Mouse (Mus musculus): Measurements from ENCODE around the gene Myh10. TPM values are rescaled to one million over a fixed set of nuclear protein-coding genes. Genes with fewer than 3 reads are reported as not detected.

Gene Myh10
- polyA plus RNA-seq, 1 experiment from 2014 or later, result 140 TPM

- Histone ChIP-seq H3K4me2 (replicated peaks; ENCODE audit: low read depth, low read length) (no peak overlapping the region), H3K27me3 (ENCODE audit: control insufficient read depth, insufficient read depth, low read length) (no peaks in the 10 kb centered on the region), H3K9ac (ENCODE audit: low read depth, low read length) (no peak overlapping the region), H3K9me3 (ENCODE audit: control insufficient read depth, low read length) (no peaks in the 10 kb centered on the region), H3K4me1 (replicated peaks; ENCODE audit: control insufficient read depth, insufficient read depth, low read length) (no peaks in the 10 kb centered on the region), H3K36me3 (ENCODE audit: control insufficient read depth, insufficient read depth, low read length) (peaks cover 28% of the 10 kb centered on the region; the same call in 1 of the 2 replicates), H3K27ac (ENCODE audit: low read depth, low read length) (no peak overlapping the region), H3K4me3 (ENCODE audit: low read depth, low read length) (no peak overlapping the region)
- DNase-seq (ENCODE audit: low spot score) (no peak), ATAC-seq (ENCODE audit: low FRiP score) (no peak)
- WGBS, result 94% methylated on average over 10 of the region's 10 CpGs
These were observed 76.6 kb downstream of the Myh10 start for GRCm38 (mm10) chr11:68767762-68768542.

GRCm38 (mm10) chr11:68769770-68770510 is 78.6 kb downstream of the Myh10 start:
- Histone ChIP-seq H3K4me3 (ENCODE audit: low read depth, low read length) (no peak overlapping the region), H3K4me2 (replicated peaks; ENCODE audit: low read depth, low read length) (no peak overlapping the region), H3K9me3 (ENCODE audit: control insufficient read depth, low read length) (no peaks in the 10 kb centered on the region), H3K4me1 (replicated peaks; ENCODE audit: control insufficient read depth, insufficient read depth, low read length) (no peaks in the 10 kb centered on the region), H3K36me3 (ENCODE audit: control insufficient read depth, insufficient read depth, low read length) (peaks cover 22% of the 10 kb centered on the region; the same call in 1 of the 2 replicates), H3K27me3 (ENCODE audit: control insufficient read depth, insufficient read depth, low read length) (no peaks in the 10 kb centered on the region), H3K27ac (ENCODE audit: low read depth, low read length) (no peak overlapping the region), H3K9ac (ENCODE audit: low read depth, low read length) (no peak overlapping the region)
- 96% methylated on average over 9 of the region's 9 CpGs for whole genome bisulfite sequencing
- no peak for DNase-seq (ENCODE audit: low spot score)
- no peak for ATAC-seq (ENCODE audit: low FRiP score)

GRCm38 (mm10) chr11:68776147-68776655 is 84.8 kb downstream of the Myh10 start:
- Histone ChIP-seq H3K4me2 (replicated peaks; ENCODE audit: low read depth, low read length) (no peak overlapping the region), H3K36me3 (ENCODE audit: control insufficient read depth, insufficient read depth, low read length) (0 out of 2 replicates have a peak, but pooled peaks cover 5% of the 10 kb centered on the region), H3K4me1 (replicated peaks; ENCODE audit: control insufficient read depth, insufficient read depth, low read length) (no peaks in the 10 kb centered on the region), H3K27me3 (ENCODE audit: control insufficient read depth, insufficient read depth, low read length) (no peaks in the 10 kb centered on the region), H3K9me3 (ENCODE audit: control insufficient read depth, low read length) (no peaks in the 10 kb centered on the region), H3K4me3 (ENCODE audit: low read depth, low read length) (no peak overlapping the region), H3K9ac (ENCODE audit: low read depth, low read length) (no peak overlapping the region), H3K27ac (ENCODE audit: low read depth, low read length) (no peak overlapping the region)
- 88% methylated on average over 7 of the region's 7 CpGs for WGBS
- no peak for DNase-seq (ENCODE audit: low spot score)
- no peak for ATAC-seq (ENCODE audit: low FRiP score)

DNA sequence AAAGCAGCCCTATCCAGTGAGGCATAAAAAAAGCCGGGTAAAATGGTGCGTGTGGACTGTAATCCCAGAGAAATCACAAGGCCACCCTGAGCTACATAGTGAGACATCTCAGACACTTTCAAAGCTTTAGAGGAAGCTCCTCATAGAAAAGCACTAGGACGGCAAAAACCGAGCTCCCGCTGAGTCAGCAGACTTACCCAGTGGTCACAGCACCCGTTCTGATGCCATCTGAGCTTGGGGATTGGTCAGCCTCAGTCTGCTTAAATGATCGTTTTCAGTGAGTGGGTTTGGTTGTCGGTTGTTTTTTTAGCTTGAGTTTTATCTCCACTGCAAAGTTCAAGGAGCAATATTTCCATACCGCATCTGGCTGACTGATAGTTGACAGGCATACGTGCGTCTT is 86.6 kb downstream of the Myh10 start:
- H3K36me3 ChIP-seq (ENCODE audit: control insufficient read depth, insufficient read depth, low read length), result 0 out of 2 replicates have a peak, but pooled peaks cover 2% of the 10 kb centered on the region
- H3K4me2 ChIP-seq (replicated peaks; ENCODE audit: low read depth, low read length), result no peak overlapping the region
- H3K9ac ChIP-seq (ENCODE audit: low read depth, low read length), result no peak overlapping the region
- no peaks in the 10 kb centered on the region for H3K27me3 ChIP-seq (ENCODE audit: control insufficient read depth, insufficient read depth, low read length)
- 84% methylated on average over 11 of the region's 11 CpGs for WGBS
- no peak overlapping the region for H3K4me3 ChIP-seq (ENCODE audit: low read depth, low read length)
- no peaks in the 10 kb centered on the region for H3K9me3 ChIP-seq (ENCODE audit: control insufficient read depth, low read length)
- DNase-seq (ENCODE audit: low spot score) (no peak), ATAC-seq (ENCODE audit: low FRiP score) (no peak)
- no peak overlapping the region for H3K27ac ChIP-seq (ENCODE audit: low read depth, low read length)
- H3K4me1 ChIP-seq (replicated peaks; ENCODE audit: control insufficient read depth, insufficient read depth, low read length), result no peaks in the 10 kb centered on the region

- Histone ChIP-seq H3K4me2 (replicated peaks; ENCODE audit: low read depth, low read length) (no peak overlapping the region), H3K27ac (ENCODE audit: low read depth, low read length) (no peak overlapping the region), H3K9ac (ENCODE audit: low read depth, low read length) (no peak overlapping the region), H3K36me3 (ENCODE audit: control insufficient read depth, insufficient read depth, low read length) (0 out of 2 replicates have a peak, but pooled peaks cover 2% of the 10 kb centered on the region), H3K27me3 (ENCODE audit: control insufficient read depth, insufficient read depth, low read length) (no peaks in the 10 kb centered on the region), H3K9me3 (ENCODE audit: control insufficient read depth, low read length) (no peaks in the 10 kb centered on the region), H3K4me1 (replicated peaks; ENCODE audit: control insufficient read depth, insufficient read depth, low read length) (no peaks in the 10 kb centered on the region), H3K4me3 (ENCODE audit: low read depth, low read length) (no peak overlapping the region)
- ATAC-seq (ENCODE audit: low FRiP score) (no peak), DNase-seq (ENCODE audit: low spot score) (no peak)
These were observed 87.5 kb downstream of the Myh10 start for GRCm38 (mm10) chr11:68778855-68779254.

DNA sequence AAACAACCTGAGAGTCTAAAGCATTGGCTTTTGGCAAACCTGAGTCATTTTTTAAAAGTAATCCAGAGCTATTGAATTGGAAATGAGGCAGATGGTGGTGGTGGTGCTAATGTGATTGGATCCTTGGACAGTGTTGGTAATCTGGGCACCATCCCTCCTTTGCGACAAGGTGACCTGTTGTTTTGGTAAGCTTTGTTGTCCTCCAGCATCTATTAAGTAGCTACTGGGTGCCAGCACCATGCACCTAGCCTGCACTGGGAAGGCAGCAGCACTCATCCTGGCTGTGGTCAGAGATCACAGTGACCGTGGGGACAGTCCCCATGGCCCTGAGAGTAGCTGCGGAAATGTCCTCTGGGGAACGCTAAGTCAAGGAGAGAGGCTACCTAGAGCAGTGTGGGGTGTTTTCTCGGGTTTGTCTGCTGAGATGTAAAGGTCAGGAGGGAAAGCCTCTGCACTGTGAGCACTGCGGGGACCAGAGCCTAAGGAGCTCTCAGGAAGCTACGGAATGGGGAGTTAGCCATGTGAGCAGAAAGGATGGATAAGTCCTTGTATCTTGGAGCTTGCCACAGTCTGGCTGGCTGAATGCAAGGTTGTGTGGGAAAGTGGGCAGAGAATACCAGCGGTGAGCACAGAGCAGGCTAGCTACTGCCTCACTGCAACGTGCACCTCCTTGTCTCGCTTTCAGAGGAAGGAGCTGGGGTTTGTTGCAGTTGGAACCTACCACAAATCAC is 88.5 kb downstream of the Myh10 start:
- ATAC-seq (ENCODE audit: low FRiP score) (no peak), DNase-seq (ENCODE audit: low spot score) (no peak)
- Histone ChIP-seq H3K27ac (ENCODE audit: low read depth, low read length) (no peak overlapping the region), H3K4me2 (replicated peaks; ENCODE audit: low read depth, low read length) (no peak overlapping the region), H3K9me3 (ENCODE audit: control insufficient read depth, low read length) (no peaks in the 10 kb centered on the region), H3K4me1 (replicated peaks; ENCODE audit: control insufficient read depth, insufficient read depth, low read length) (no peaks in the 10 kb centered on the region), H3K9ac (ENCODE audit: low read depth, low read length) (no peak overlapping the region), H3K36me3 (ENCODE audit: control insufficient read depth, insufficient read depth, low read length) (0 out of 2 replicates have a peak, but pooled peaks cover 2% of the 10 kb centered on the region), H3K4me3 (ENCODE audit: low read depth, low read length) (no peak overlapping the region), H3K27me3 (ENCODE audit: control insufficient read depth, insufficient read depth, low read length) (no peaks in the 10 kb centered on the region)
- WGBS, result 89% methylated on average over 10 of the region's 10 CpGs

DNA sequence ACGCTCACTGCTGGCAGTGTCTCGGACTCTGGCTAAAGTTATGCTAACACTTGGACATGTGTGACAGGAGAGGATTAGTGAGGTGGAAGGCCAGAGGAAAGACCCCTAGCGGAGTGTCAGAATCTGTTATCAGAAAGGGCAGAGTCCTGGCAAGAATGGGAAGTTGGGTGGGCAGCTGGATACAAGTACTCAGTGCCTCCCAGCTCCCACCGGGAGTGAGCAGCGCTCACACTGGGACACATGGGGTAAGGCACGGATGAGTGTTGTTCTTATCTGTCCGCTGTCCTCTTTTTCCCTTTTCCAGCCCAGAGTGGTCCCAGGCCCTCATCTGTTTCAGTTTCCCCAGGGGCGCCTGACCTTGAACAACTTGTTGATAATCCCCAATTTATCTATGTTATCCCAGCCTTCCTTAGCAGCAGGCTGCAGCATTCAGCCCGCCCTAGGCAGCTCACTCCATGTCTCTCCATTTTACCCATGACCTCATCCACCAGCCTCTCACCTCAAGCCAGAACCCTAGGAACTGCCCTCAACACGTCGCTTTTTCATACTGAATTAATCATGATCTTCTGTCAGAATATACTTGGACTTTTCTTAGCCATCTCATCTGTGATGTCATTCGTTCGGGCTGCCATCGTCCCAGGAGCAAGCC is 89.2 kb downstream of the Myh10 start:
- Histone ChIP-seq H3K4me1 (replicated peaks; ENCODE audit: control insufficient read depth, insufficient read depth, low read length) (no peaks in the 10 kb centered on the region), H3K4me3 (ENCODE audit: low read depth, low read length) (no peak overlapping the region), H3K27ac (ENCODE audit: low read depth, low read length) (no peak overlapping the region), H3K4me2 (replicated peaks; ENCODE audit: low read depth, low read length) (no peak overlapping the region), H3K9me3 (ENCODE audit: control insufficient read depth, low read length) (no peaks in the 10 kb centered on the region), H3K36me3 (ENCODE audit: control insufficient read depth, insufficient read depth, low read length) (peaks cover 6% of the 10 kb centered on the region; the same call in 1 of the 2 replicates), H3K9ac (ENCODE audit: low read depth, low read length) (no peak overlapping the region), H3K27me3 (ENCODE audit: control insufficient read depth, insufficient read depth, low read length) (no peaks in the 10 kb centered on the region)
- DNase-seq (ENCODE audit: low spot score), result no peak
- ATAC-seq (ENCODE audit: low FRiP score), result no peak
- WGBS, result 91% methylated on average over 14 of the region's 14 CpGs

DNA sequence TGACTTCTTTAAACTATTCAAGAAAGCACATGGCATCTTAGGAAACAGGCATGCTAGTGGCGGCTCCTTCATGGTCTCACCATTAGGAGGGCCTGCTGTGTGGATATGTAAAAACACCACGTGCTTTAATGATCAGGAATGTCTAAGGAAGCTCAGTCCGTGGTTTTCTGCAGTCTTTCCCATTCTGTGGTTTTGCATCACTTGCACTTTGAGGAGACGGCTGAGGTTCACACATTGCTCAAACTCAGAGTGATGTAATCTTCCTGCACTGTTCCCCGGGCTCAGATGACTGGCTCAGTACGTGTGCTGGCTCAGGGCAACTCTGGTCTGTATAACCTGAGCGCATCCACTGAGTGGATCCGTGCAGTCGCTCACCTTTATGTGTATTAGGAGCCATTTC is 91.0 kb downstream of the Myh10 start:
- H3K4me3 ChIP-seq (ENCODE audit: low read depth, low read length), result no peak overlapping the region
- H3K36me3 ChIP-seq (ENCODE audit: control insufficient read depth, insufficient read depth, low read length), result peaks cover 15% of the 10 kb centered on the region; the same call in 1 of the 2 replicates
- DNase-seq (ENCODE audit: low spot score), result no peak
- H3K27ac ChIP-seq (ENCODE audit: low read depth, low read length), result no peak overlapping the region
- no peaks in the 10 kb centered on the region for H3K27me3 ChIP-seq (ENCODE audit: control insufficient read depth, insufficient read depth, low read length)
- WGBS, result 91% methylated on average over 9 of the region's 9 CpGs
- no peak overlapping the region for H3K4me2 ChIP-seq (replicated peaks; ENCODE audit: low read depth, low read length)
- no peak for ATAC-seq (ENCODE audit: low FRiP score)
- H3K9me3 ChIP-seq (ENCODE audit: control insufficient read depth, low read length), result no peaks in the 10 kb centered on the region
- H3K9ac ChIP-seq (ENCODE audit: low read depth, low read length), result no peak overlapping the region
- no peaks in the 10 kb centered on the region for H3K4me1 ChIP-seq (replicated peaks; ENCODE audit: control insufficient read depth, insufficient read depth, low read length)
